Mouse (Mus musculus): ENCODE data around the gene Ttc27. TPM values are rescaled to one million over a fixed set of nuclear protein-coding genes. Genes with fewer than 3 reads are reported as not detected.

Ttc27 gene
- polyA plus RNA-seq, 1 experiment: 0.67 TPM

DNA sequence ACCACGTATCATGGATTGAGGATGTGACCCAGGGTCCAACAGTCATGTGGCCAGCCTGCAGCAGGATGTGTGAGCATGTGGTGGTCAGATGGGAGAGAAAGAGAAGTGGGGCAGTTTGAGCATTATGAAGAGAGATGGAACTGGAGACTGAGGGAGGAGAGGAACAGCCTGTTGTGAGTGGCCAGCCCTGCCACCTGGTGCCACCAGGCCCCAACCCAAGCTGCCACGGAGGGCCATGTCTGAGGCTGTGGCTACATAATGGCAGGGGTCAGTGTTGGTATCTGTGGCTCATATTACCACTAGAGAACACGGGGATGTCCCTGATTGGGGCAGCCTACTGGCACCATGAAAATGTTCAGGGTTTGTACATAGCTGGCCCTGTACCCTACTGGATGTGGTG is 2.4 kb upstream of the Ttc27 start:
- Histone ChIP-seq H3K4me3 (ENCODE audit: low read depth, low read length) (no peak overlapping the region), H3K4me1 (ENCODE audit: control insufficient read depth, insufficient read depth, insufficient read length, low read length) (peaks cover 6% of the 10 kb centered on the region), H3K36me3 (ENCODE audit: control insufficient read depth, insufficient read depth, low read length) (no peaks in the 10 kb centered on the region), H3K27me3 (ENCODE audit: control insufficient read depth, insufficient read depth, low read length) (no peaks in the 10 kb centered on the region), H3K27ac (ENCODE audit: insufficient read depth, low read depth, low read length) (no peak overlapping the region)
- WGBS: 57% methylated on average over 3 of the region's 3 CpGs
- TF ChIP-seq CTCF (IDR thresholded peaks at IDR 0.05; ENCODE audit: extremely low read depth, insufficient read length, insufficient replicate concordance, low read depth, low read length) (no peak), POLR2A (IDR thresholded peaks at IDR 0.05; ENCODE audit: low read depth, low read length) (no peak)

DNA sequence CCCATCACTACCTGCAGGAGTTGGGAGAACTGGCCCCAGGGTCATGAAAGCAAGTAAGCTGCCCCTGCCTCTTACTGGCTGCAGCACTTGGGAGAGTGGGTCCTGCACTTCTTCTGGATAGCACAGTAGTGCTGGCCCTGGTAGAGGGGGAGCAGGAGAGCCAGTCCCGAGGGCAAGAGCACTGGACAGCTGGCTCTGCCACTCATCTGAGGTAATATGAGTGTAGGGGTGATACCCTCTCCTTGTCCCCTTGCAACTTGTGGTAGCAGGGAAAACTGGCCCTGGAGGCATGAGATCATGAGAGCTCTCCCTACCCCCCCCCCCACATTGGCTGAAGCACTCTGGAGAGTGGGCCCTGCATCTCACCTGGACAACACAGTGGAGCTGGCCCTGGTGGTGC is 1.8 kb upstream of the Ttc27 start:
- Histone ChIP-seq H3K36me3 (ENCODE audit: control insufficient read depth, insufficient read depth, low read length) (no peaks in the 10 kb centered on the region), H3K4me3 (ENCODE audit: low read depth, low read length) (no peak overlapping the region), H3K4me1 (ENCODE audit: control insufficient read depth, insufficient read depth, insufficient read length, low read length) (peaks cover 6% of the 10 kb centered on the region), H3K27me3 (ENCODE audit: control insufficient read depth, insufficient read depth, low read length) (no peaks in the 10 kb centered on the region), H3K27ac (ENCODE audit: insufficient read depth, low read depth, low read length) (no peak overlapping the region)
- no peak for TF ChIP-seq CTCF (IDR thresholded peaks at IDR 0.05; ENCODE audit: extremely low read depth, insufficient read length, insufficient replicate concordance, low read depth, low read length)
- no peak for TF ChIP-seq POLR2A (IDR thresholded peaks at IDR 0.05; ENCODE audit: low read depth, low read length)
- WGBS: 72% methylated on average over 1 of the region's 1 CpGs

DNA sequence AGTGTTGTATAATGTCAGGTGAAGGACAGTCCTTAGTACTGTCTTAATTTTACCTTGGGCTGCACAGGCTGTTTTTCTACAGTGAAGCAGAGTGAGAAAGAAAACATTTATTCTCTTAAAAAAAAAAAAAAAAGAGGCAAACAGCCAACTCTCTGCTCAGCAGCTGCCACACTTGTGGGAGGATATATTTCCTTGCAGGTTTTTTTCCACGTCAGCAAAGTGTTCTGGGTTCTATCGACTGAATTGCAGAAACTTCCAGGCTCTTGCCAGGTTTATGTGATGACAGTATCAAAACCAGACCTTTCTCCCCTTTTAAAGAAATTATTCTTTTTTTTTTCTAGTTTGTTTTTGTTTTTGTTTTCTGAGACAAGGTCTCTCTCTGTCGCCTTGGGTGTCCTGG is 889 bp upstream of the Ttc27 start:
- H3K4me3 ChIP-seq (ENCODE audit: low read depth, low read length): no peak overlapping the region
- peaks cover 6% of the 10 kb centered on the region for H3K4me1 ChIP-seq (ENCODE audit: control insufficient read depth, insufficient read depth, insufficient read length, low read length)
- no peaks in the 10 kb centered on the region for H3K36me3 ChIP-seq (ENCODE audit: control insufficient read depth, insufficient read depth, low read length)
- 29% methylated on average over 3 of the region's 3 CpGs for WGBS
- no peaks in the 10 kb centered on the region for H3K27me3 ChIP-seq (ENCODE audit: control insufficient read depth, insufficient read depth, low read length)
- TF ChIP-seq POLR2A (IDR thresholded peaks at IDR 0.05; ENCODE audit: low read depth, low read length) (no peak), CTCF (IDR thresholded peaks at IDR 0.05; ENCODE audit: extremely low read depth, insufficient read length, insufficient replicate concordance, low read depth, low read length) (no peak)
- no peak overlapping the region for H3K27ac ChIP-seq (ENCODE audit: insufficient read depth, low read depth, low read length)

DNA sequence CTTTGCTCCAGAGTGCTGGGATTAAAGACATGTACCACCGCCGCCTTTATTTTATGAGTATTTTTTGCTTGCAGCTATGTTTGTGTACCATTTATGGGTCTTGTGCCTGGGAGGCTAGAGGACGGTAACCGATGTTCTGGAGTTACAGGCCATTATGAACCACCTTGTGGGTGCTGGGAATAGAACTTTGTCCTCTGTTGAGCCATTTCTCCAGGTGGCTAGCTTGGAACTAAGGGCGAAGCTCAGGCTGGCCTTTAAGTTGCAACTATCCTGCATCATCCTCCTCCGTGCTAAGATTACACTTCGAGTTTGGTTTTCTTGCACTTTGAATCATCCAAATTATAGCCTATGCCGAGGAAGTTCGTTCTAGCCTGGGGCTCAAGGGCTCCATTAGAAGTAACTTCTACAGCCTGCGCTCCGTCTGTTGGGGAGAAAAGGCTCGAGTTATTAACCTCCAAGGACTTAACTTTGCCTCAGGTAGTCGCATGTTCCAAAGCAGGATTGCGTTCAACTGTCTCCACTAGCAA is 378 bp upstream of the Ttc27 start:
- Histone ChIP-seq H3K27ac (ENCODE audit: insufficient read depth, low read depth, low read length) (peak overlapping the region; percentile 74), H3K27me3 (ENCODE audit: control insufficient read depth, insufficient read depth, low read length) (no peaks in the 10 kb centered on the region), H3K4me3 (ENCODE audit: low read depth, low read length) (peak overlapping the region; percentile 69), H3K36me3 (ENCODE audit: control insufficient read depth, insufficient read depth, low read length) (peaks cover 3% of the 10 kb centered on the region; the same call in 1 of the 2 replicates), H3K4me1 (ENCODE audit: control insufficient read depth, insufficient read depth, insufficient read length, low read length) (peaks cover 6% of the 10 kb centered on the region)
- TF ChIP-seq POLR2A (IDR thresholded peaks at IDR 0.05; ENCODE audit: low read depth, low read length): no peak
- no peak for TF ChIP-seq CTCF (IDR thresholded peaks at IDR 0.05; ENCODE audit: extremely low read depth, insufficient read length, insufficient replicate concordance, low read depth, low read length)
- 5% methylated on average over 14 of the region's 14 CpGs for WGBS

DNA sequence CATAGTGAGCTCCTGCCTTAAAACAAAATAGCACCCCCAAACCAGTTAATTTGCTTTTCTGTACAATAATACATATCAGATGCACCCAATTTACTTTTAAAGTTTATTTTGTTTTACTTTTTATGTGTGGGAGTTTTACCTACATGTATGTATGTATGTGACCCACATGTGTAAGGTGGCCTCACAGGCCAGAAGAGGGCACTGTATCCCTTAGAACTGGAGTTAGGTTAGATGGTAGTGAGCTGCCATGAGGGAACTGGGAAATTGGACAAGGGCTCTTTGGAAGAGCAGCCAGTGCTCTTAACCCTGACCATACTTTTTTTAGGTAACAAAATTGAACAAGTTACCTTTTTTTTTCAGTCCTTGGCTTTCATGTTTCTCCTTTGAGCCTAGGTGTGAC is 15.3 kb downstream of the Ttc27 start:
- Histone ChIP-seq H3K36me3 (ENCODE audit: control insufficient read depth, insufficient read depth, low read length) (peaks cover 5% of the 10 kb centered on the region), H3K4me1 (ENCODE audit: control insufficient read depth, insufficient read depth, insufficient read length, low read length) (no peaks in the 10 kb centered on the region), H3K27me3 (ENCODE audit: control insufficient read depth, insufficient read depth, low read length) (no peaks in the 10 kb centered on the region), H3K27ac (ENCODE audit: insufficient read depth, low read depth, low read length) (no peak overlapping the region), H3K4me3 (ENCODE audit: low read depth, low read length) (no peak overlapping the region)
- TF ChIP-seq CTCF (IDR thresholded peaks at IDR 0.05; ENCODE audit: extremely low read depth, insufficient read length, insufficient replicate concordance, low read depth, low read length) (no peak), POLR2A (IDR thresholded peaks at IDR 0.05; ENCODE audit: low read depth, low read length) (no peak)

DNA sequence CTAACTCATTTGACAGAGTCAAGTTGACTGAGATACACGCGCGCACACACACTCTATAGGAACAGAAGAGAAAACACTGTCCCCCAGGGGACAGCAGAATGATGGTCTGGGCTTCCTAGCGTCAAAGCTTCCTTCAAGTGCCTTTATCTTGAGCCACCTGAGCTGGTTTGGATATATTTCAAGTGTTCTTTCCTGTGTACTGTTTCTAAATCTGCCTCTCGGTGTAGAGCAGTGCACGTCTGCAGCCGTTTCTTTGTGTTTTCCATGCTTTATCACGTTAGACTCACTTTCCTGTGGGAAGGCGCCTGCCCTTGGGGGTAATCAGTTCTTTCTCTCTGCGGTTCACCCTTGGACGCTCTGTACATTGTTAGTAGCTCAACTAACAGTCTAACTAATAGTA is 17.9 kb downstream of the Ttc27 start:
- no peaks in the 10 kb centered on the region for H3K4me1 ChIP-seq (ENCODE audit: control insufficient read depth, insufficient read depth, insufficient read length, low read length)
- TF ChIP-seq CTCF (IDR thresholded peaks at IDR 0.05; ENCODE audit: extremely low read depth, insufficient read length, insufficient replicate concordance, low read depth, low read length): no peak
- no peak for TF ChIP-seq POLR2A (IDR thresholded peaks at IDR 0.05; ENCODE audit: low read depth, low read length)
- 90% methylated on average over 11 of the region's 11 CpGs for WGBS

DNA sequence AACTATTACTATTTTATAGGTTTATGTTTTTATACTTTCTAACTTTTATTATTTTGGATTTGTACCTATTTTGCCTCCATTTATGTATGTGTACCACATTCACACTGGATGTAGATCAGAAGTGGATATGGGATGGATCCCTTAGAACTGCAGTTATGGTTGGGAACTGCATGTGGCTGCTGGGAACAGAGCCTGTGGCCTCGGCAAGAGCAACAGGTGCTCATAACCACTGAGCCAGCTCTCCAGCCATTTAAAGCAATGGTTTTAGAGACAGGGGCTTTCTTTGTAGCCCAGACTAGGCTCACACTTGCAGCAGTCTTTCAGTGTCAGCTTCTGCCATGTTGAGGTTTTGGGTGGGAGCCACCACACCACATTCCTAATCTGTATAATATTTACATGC is 32.1 kb downstream of the Ttc27 start:
- no peak overlapping the region for H3K4me3 ChIP-seq (ENCODE audit: low read depth, low read length)
- H3K36me3 ChIP-seq (ENCODE audit: control insufficient read depth, insufficient read depth, low read length): peaks cover 3% of the 10 kb centered on the region; the same call in 1 of the 2 replicates
- 69% methylated on average over 1 of the region's 1 CpGs for WGBS
- TF ChIP-seq POLR2A (IDR thresholded peaks at IDR 0.05; ENCODE audit: low read depth, low read length) (no peak), CTCF (IDR thresholded peaks at IDR 0.05; ENCODE audit: extremely low read depth, insufficient read length, insufficient replicate concordance, low read depth, low read length) (no peak)
- no peaks in the 10 kb centered on the region for H3K4me1 ChIP-seq (ENCODE audit: control insufficient read depth, insufficient read depth, insufficient read length, low read length)
- H3K27ac ChIP-seq (ENCODE audit: insufficient read depth, low read depth, low read length): no peak overlapping the region
- no peaks in the 10 kb centered on the region for H3K27me3 ChIP-seq (ENCODE audit: control insufficient read depth, insufficient read depth, low read length)

More for the DNA sequence above, 17.9 kb downstream of the Ttc27 start:
- Histone ChIP-seq H3K27me3 (ENCODE audit: control insufficient read depth, insufficient read depth, low read length) (no peaks in the 10 kb centered on the region), H3K27ac (ENCODE audit: insufficient read depth, low read depth, low read length) (no peak overlapping the region), H3K36me3 (ENCODE audit: control insufficient read depth, insufficient read depth, low read length) (peaks cover 5% of the 10 kb centered on the region; the same call in 1 of the 2 replicates), H3K4me3 (ENCODE audit: low read depth, low read length) (no peak overlapping the region)

Measured in small intestine, adult 2 months (tissue).